Mouse (Mus musculus): Measurements from ENCODE around the gene Phgr1.
A peak's percentile ranks its signal among the peaks of the same experiment; 100 is the strongest.

Gene Phgr1

GRCm38 (mm10) chr2:118779504-118780480 is 7.2 kb downstream of the Phgr1 start, which contains the start of gene Disp2:
TSS of gene Disp2 (plus strand) at chr2:118779719.
- DNase-seq, result peak; percentile 95

- no peak for DNase-seq
These were observed 8.5 kb downstream of the Phgr1 start for GRCm38 (mm10) chr2:118781115-118781514.

DNA sequence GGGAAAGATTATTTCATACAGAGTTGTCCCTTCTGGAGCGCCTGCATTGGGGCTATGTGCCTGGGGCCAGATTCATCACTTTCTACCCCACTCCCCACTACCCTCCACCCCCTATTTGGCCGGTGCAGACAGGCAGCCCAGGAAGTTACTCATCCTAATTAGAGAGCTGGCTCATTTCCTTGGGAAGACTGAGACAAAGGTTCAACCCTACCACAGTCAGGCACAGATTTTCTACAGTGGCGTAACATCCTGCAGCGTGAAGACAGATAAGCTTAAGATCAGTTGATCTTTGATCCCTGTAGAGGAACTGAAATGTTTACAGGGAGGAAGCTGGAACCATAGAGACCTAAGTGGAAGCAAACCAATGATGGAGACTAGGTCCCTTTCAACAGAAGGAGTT is 9.7 kb downstream of the Phgr1 start:
- DNase-seq, result no peak

GRCm38 (mm10) chr2:118783093-118783492 is 10.5 kb downstream of the Phgr1 start:
- DNase-seq, result no peak

GRCm38 (mm10) chr2:118783663-118784062 is 11.1 kb downstream of the Phgr1 start:
- no peak for DNase-seq

- no peak for DNase-seq
These were observed 14.0 kb downstream of the Phgr1 start for GRCm38 (mm10) chr2:118786525-118786924.

- no peak for DNase-seq
These were observed 16.9 kb downstream of the Phgr1 start for GRCm38 (mm10) chr2:118789501-118789900.

GRCm38 (mm10) chr2:118790221-118790550 is 17.6 kb downstream of the Phgr1 start:
- DNase-seq, result no peak

GRCm38 (mm10) chr2:118790551-118791525 is 18.3 kb downstream of the Phgr1 start:
- peak; percentile 65 for DNase-seq

GRCm38 (mm10) chr2:118791591-118792258 is 19.2 kb downstream of the Phgr1 start:
- DNase-seq, result no peak

DNA sequence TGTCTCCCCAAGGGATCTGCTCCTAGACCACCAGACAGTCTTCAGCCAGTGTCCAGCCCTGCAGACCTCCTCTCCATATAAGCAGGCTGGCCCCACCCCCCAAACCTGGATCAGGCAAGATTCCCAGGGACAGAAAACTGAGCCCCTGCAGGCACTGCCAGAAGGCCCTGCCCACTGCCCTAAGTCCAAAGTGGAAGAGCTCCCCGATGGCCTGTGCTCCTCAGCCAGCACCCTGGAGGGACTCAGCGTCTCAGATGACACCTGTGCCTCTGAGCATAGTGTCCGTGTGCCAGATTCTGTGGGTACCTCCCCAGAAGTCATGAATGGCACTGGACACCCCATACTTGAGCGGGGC is 19.7 kb downstream of the Phgr1 start:
- no peak for DNase-seq

DNA sequence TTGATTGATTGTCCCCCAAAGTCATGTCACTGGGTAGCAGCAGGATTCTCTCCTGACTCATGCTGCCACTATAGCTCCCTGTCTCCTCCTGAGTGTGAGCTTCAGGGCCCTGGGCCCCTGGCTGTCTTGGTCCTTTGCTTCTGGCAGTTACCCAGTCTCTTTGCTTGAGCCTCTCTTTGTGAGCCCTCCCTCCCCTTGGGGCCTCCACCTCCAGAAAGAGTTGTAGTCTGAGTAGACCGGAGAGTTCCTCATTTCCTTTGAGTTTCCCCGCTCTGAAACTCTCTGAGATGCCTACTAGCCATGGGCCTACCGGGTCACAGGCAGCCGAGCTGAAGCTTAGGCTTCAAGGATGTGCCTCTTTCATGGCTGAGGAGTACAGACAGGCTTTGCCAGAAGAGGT is 21.1 kb downstream of the Phgr1 start:
- no peak for DNase-seq

- DNase-seq, result no peak
These were observed 30.1 kb downstream of the Phgr1 start for GRCm38 (mm10) chr2:118802542-118803118.

DNA sequence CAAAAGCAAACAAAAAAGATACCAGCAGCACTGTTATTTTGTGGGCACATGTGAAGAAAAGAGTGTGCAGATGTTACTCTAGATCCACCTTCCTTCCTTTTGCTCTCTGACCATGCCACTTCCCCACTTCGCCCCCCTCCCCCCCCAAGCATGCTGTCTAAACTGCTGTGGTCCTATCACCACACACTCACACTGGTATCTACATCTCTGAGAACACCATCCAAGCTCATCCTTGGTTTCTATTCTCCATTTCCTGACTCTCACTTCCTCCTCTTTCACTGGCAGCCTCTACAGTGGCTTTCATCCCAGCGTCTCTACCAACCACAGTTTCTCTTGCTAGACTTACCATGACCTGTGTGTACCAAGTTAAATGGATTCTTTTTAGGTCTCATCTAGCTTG is 31.9 kb downstream of the Phgr1 start:
- no peak for DNase-seq

DNA sequence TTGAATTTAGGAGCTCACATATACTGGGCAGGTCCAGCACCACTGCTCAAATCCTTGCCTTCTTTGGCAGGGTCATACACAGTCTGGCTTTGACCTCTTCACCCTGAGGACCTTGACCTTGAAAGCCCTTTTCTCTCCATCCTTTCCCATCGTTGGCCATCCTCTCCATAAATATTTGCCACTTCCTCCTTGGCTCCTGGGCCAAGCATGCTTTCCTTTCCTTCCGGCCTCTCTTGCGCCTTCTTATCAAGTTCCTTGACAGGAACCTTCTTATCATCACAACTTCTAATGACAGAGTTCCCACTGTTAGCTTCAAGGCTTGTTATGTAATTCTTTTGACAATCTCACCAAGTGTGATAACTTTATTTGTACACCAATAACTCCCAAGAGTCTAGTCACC is 32.6 kb downstream of the Phgr1 start:
- no peak for DNase-seq

DNA sequence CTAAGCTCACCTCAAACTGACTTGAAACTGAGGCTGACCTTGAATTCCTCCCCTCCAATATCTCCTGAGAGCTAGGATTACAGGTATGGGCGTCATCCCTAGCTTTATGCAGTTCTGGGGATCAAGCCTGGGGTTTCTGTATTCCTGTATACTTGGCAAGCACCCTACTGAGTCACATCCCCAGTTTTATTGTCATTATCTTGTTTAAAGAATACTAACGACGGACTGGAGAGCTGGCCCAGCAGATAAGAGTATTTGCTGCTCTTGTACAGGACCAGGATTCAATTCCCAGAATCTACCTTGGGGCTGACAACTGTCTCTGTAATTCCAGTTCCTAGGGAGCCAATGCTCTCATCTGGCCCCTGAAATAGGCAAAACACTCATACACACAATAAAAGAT is 33.2 kb downstream of the Phgr1 start:
- no peak for DNase-seq

GRCm38 (mm10) chr2:118806860-118807259 is 34.3 kb downstream of the Phgr1 start:
- no peak for DNase-seq

DNA sequence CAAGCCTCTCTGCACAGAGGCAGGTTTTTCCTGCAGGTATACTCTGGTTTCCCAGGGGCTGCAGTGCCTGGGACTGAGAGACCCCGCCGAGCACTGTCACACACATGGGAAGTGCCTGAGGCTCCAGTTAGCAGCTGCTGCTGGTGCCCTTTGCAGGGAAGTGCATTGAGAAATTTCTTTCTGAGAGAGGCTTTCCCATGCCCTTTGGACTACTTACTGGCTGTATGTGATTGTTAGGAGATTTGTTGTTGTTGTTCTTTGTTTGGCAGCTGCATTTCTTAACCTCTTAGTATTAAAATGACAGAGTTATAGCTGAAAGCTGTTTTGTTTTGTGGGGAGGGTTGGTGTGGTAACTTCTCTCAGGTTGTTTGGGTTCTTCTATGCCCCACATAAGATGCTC is 38.3 kb downstream of the Phgr1 start:
- no peak for DNase-seq

GRCm38 (mm10) chr2:118812724-118813123 is 40.2 kb downstream of the Phgr1 start:
- DNase-seq, result no peak

DNA sequence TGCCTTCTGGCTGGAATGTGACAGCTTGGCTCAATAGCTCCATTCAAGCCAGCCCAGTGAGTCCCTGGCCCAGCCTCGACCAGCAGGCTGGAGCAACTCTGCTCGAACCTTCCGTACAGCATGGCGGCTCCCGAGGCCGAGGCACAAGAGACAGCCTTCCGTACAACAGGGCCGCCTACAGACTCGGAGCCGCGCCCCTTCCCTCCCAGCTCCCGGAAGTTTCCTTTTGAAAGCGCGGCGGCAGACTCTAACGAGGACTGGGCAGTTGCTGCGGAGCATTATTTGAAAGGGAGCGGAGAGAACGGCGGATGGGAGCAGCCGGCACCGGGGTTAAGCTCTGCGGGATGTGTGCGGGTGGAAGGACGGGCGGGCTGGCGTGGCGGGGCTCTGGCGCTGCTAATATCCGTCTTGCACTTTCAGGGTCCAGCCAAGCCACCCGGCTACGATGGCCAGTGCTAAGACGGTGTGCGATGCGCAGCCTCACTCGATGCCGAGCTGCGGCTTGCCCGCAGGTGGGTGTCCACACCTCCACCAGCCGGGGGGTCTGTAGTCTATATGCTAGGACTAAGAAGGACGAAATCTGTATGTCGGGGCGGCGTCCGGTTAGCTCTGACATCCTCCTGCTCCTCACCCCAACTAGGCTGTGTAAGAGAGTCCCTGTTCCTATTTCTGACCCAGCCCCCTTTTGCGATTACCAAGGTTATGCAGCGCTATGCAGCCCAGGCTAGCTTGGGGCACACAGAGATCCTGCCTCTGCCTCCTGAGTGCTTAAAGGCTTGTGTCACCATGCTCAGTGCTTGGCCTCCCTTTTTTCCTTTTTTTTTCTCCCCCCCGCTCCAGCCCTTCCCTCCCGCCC is 41.6 kb downstream of the Phgr1 start, which contains the start of gene Knstrn:
Gene Knstrn (plus strand): TSS at position 23 of the 856 bp plus-strand sequence.
- peak; percentile 86 for DNase-seq

GRCm38 (mm10) chr2:118822800-118823199 is 50.2 kb downstream of the Phgr1 start:
- no peak for DNase-seq

DNA sequence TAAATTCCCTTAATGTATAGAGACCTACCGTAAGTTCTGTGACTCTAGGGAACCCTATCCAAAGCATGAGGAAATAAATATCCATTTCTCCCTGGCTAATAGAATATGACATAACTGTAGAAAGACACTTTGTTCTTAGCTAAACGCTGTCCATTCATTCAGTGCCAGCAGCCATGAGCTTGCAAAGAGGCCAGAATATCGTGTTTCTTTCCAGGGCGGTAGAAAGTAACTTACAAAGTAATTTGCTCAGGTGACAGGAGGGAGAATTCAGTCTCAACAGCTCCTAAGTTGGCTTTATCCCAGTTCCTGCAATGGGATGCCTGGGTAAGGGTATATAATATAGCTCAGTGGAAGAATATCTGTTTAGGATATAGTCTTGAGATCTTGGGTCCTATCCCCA is 51.8 kb downstream of the Phgr1 start:
- no peak for DNase-seq
